Mouse (Mus musculus) embryonic facial prominence, embryonic 11.5 days (tissue): ENCODE measurements around the gene 1700074P13Rik. TPM values are rescaled to one million over a fixed set of nuclear protein-coding genes. Genes with fewer than 3 reads are reported as not detected.

Source experiments
- ATAC-seq: fragments of 200-750 bp; cut with Nextera tagmentation; replicated peaks from 2 replicates; pipeline ENCODE4 v1.8.0; 2017; ENCODE audit warnings: low read depth; ENCODE audit not compliant: insufficient number of reproducible peaks, low FRiP score, low TSS enrichment
- DNase-seq: peaks from one replicate; pipeline ENCODE4 v3.0.0-alpha.2; 2015; ENCODE audit warnings: low spot score
- H3K27ac ChIP-seq: fragments of 300-500 bp; sonication (generic); replicated peaks from 2 replicates; pipeline ENCODE4 v1.5.1; 2014; ENCODE audit warnings: mild to moderate bottlenecking, low read depth, low read length, control low read depth
- H3K27me3 ChIP-seq: fragments of 300-500 bp; sonication (generic); 2 replicates; pipeline ENCODE4 v1.6.1; 2014; ENCODE audit warnings: mild to moderate bottlenecking, low read length, moderate library complexity, mixed read lengths; ENCODE audit not compliant: control insufficient read depth, insufficient read depth
- H3K36me3 ChIP-seq: fragments of 300-500 bp; sonication (generic); replicated peaks from 2 replicates; pipeline ENCODE4 v1.6.1; 2014; ENCODE audit warnings: low read depth, mild to moderate bottlenecking, low read length, moderate library complexity, mixed read lengths; ENCODE audit not compliant: control insufficient read depth, insufficient read depth
- H3K4me1 ChIP-seq: fragments of 300-500 bp; sonication (generic); 2 replicates; pipeline ENCODE4 v1.6.1; 2014; ENCODE audit warnings: low read length, mixed read lengths; ENCODE audit not compliant: control insufficient read depth, insufficient read depth
- H3K4me2 ChIP-seq: fragments of 300-500 bp; sonication (generic); 2 replicates; pipeline ENCODE4 v1.6.1; 2014; ENCODE audit warnings: low read depth, mild to moderate bottlenecking, control low read depth, low read length, moderate library complexity
- H3K4me3 ChIP-seq: fragments of 300-500 bp; sonication (generic); 2 replicates; pipeline ENCODE4 v1.5.1; 2014; ENCODE audit warnings: low read depth, low read length, control low read depth
- H3K9ac ChIP-seq: fragments of 300-500 bp; sonication (generic); replicated peaks from 2 replicates; pipeline ENCODE4 v1.6.1; 2014; ENCODE audit warnings: mild to moderate bottlenecking, control low read depth, low read length
- H3K9me3 ChIP-seq: fragments of 300-500 bp; sonication (generic); replicated peaks from 2 replicates; pipeline ENCODE4 v1.6.1; 2016; ENCODE audit warnings: mild to moderate bottlenecking, low read length, inconsistent platforms, mixed read lengths; ENCODE audit not compliant: control insufficient read depth
- WGBS: fragments of 180-500 bp; shearing (Covaris S2); extraction: QIAGEN DNeasy Blood & Tissue Kit; methylation state at CpG from one replicate; pipeline ENCODE4 v1.1.7; 2014; 5-methylcytosine and 5-hydroxymethylcytosine counted together
- polyA plus RNA-seq: library from polyadenylated mRNA; unstranded; fragments of >200 nt; fragmentation: Nextera tagmentation; extraction: Ambion mirVana; gene quantifications from 2 replicates; pipeline ENCODE4 v1.2.1, GENCODE M21; 2014

The 1700074P13Rik gene
- polyA plus RNA-seq, 1 experiment from 2014 or later: not detected

- no peak overlapping the region for H3K9ac ChIP-seq
- no peaks in the 10 kb centered on the region for H3K36me3 ChIP-seq
- 82% methylated on average over 4 of the region's 4 CpGs for WGBS
- ATAC-seq: no peak
- no peaks in the 10 kb centered on the region for H3K9me3 ChIP-seq
- DNase-seq: no peak
- no peaks in the 10 kb centered on the region for H3K27me3 ChIP-seq
- H3K4me2 ChIP-seq: no peak overlapping the region
- no peaks in the 10 kb centered on the region for H3K4me1 ChIP-seq
- H3K4me3 ChIP-seq: no peak overlapping the region
- H3K27ac ChIP-seq: no peak overlapping the region
Measured at GRCm38 (mm10) chr6:40891754-40892153, 48.6 kb downstream of the 1700074P13Rik start.

GRCm38 (mm10) chr6:40890973-40891372 lies 49.4 kb downstream of the 1700074P13Rik start:
- no peak overlapping the region for H3K27ac ChIP-seq
- no peak overlapping the region for H3K4me3 ChIP-seq
- no peaks in the 10 kb centered on the region for H3K9me3 ChIP-seq
- DNase-seq (no peak), ATAC-seq (no peak)
- H3K4me2 ChIP-seq: no peak overlapping the region
- H3K27me3 ChIP-seq: no peaks in the 10 kb centered on the region
- WGBS: 71% methylated on average over 1 of the region's 1 CpGs
- no peak overlapping the region for H3K9ac ChIP-seq
- H3K36me3 ChIP-seq: no peaks in the 10 kb centered on the region
- no peaks in the 10 kb centered on the region for H3K4me1 ChIP-seq

DNA sequence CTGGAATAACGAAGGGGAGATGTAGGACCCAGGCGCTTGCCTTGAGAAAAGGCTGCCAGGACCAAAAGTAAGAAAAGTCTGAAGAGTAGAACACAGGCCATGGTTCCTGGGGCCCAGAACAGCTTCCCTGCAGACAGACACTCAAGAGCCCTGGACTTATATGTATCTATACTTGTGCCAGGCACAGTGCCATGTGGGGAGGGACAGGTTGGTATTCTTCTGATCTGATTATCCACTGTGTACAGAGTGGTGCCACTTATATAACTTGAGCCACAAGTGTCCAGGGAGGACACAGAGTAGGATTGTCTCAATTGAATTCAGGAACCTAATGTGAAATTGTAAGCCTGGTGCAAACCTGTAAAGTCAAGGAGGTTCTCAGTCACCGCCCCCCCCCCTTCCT lies 53.0 kb downstream of the 1700074P13Rik start, which contains the start of gene Moxd2:
TSS of gene Moxd2 (minus strand) at position 101 of the 400 bp plus-strand sequence.
- Histone ChIP-seq H3K27me3 (no peaks in the 10 kb centered on the region), H3K4me1 (no peaks in the 10 kb centered on the region), H3K36me3 (no peaks in the 10 kb centered on the region), H3K9me3 (no peaks in the 10 kb centered on the region), H3K4me3 (no peak within 1 kb of the TSS), H3K4me2 (no peak within 1 kb of the TSS), H3K27ac (no peak within 1 kb of the TSS), H3K9ac (no peak within 1 kb of the TSS)
- WGBS: 87% methylated on average over 3 of the region's 3 CpGs
- no peak for DNase-seq
- ATAC-seq: no peak

Other genes with a start within 250 kb of the 1700074P13Rik start
- gene Moxd2, start 53.1 kb downstream of the 1700074P13Rik start, polyA plus RNA-seq: not detected in 2 replicates
- not detected in 2 replicates for gene Prss58, start 40.2 kb downstream of the 1700074P13Rik start, polyA plus RNA-seq
- gene Gm4744, start 11.3 kb upstream of the 1700074P13Rik start, polyA plus RNA-seq: not detected in 2 replicates
- not detected in 2 replicates for gene 1810009J06Rik, start 24.2 kb upstream of the 1700074P13Rik start, polyA plus RNA-seq
- not detected in 2 replicates for gene Gm2663, start 58.9 kb upstream of the 1700074P13Rik start, polyA plus RNA-seq
- not detected in 2 replicates for gene 2210010C04Rik, start 95.0 kb upstream of the 1700074P13Rik start, polyA plus RNA-seq